Mouse (Mus musculus) hindbrain, embryonic 15.5 days (tissue): ENCODE results near the gene Erbb2. TPM values are rescaled to one million over a fixed set of nuclear protein-coding genes. Genes with fewer than 3 reads are reported as not detected.
"Not testable (repeated sequence)": the region's sequence is repeated elsewhere in the genome, so short reads cannot be mapped to it uniquely, and the experiment has no call there.

ENCODE experiments used
- ATAC-seq: fragments of 200-750 bp; cut with Nextera tagmentation; 2 replicates; pipeline ENCODE4 v1.8.0; 2017; ENCODE audit warnings: low read depth, moderate number of reproducible peaks, moderate TSS enrichment; ENCODE audit not compliant: low FRiP score
- H3K27ac ChIP-seq: fragments of 300-500 bp; sonication (generic); replicated peaks from 2 replicates; pipeline ENCODE4 v1.5.1; 2015; ENCODE audit warnings: mild to moderate bottlenecking, inconsistent platforms
- H3K27me3 ChIP-seq: fragments of 300-500 bp; sonication (generic); 2 replicates; pipeline ENCODE4 v1.6.1; 2015; ENCODE audit warnings: control low read depth, inconsistent platforms
- H3K36me3 ChIP-seq: fragments of 300-500 bp; sonication (generic); 2 replicates; pipeline ENCODE4 v1.6.1; 2015; ENCODE audit warnings: control low read depth, inconsistent platforms
- H3K4me1 ChIP-seq: fragments of 300-500 bp; sonication (generic); replicated peaks from 2 replicates; pipeline ENCODE4 v1.6.1; 2015; ENCODE audit warnings: control low read depth, inconsistent platforms
- H3K4me2 ChIP-seq: fragments of 300-500 bp; sonication (generic); 2 replicates; pipeline ENCODE4 v1.6.1; 2015; ENCODE audit warnings: moderate library complexity, mild to moderate bottlenecking, inconsistent platforms
- H3K4me3 ChIP-seq: fragments of 300-500 bp; sonication (generic); 2 replicates; pipeline ENCODE4 v1.5.1; 2015; ENCODE audit warnings: mild to moderate bottlenecking, inconsistent platforms
- H3K9ac ChIP-seq: fragments of 300-500 bp; sonication (generic); 2 replicates; pipeline ENCODE4 v1.6.1; 2015; ENCODE audit warnings: inconsistent platforms
- H3K9me3 ChIP-seq: fragments of 300-500 bp; sonication (generic); 2 replicates; pipeline ENCODE4 v1.6.1; 2016; ENCODE audit warnings: control low read depth, inconsistent platforms
- WGBS: fragments of 180-500 bp; shearing (Covaris S2); methylation state at CpG from one replicate; pipeline ENCODE4 v1.1.7; 2015; 5-methylcytosine and 5-hydroxymethylcytosine counted together
- polyA plus RNA-seq: library from polyadenylated mRNA; unstranded; fragments of >200 nt; fragmentation: Nextera tagmentation; extraction: Ambion mirVana; gene quantifications from 2 replicates; pipeline ENCODE4 v1.2.1, GENCODE M21; 2015

Gene Erbb2
- polyA plus RNA-seq, 1 experiment from 2014 or later, result 9.0 TPM

DNA sequence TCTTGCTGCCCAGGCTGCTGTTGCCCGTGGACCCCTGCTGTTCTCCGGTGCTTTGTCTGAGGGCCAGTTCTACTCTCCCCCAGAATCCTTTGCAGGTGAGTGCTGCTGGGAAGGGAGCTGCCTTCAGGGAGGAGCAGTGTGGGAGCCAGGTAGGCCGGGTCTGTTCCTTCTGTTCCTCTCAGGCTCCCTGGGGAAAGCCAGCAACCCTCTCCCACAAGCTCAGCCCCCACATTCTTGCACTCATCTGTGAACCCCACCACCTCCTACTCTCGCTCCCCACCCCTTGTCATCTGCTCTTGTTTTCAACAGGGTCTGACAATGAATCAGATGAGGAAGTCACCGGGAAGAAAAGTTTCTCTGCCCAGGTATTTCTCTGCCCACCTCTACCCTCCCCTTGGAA is 35.5 kb upstream of the Erbb2 start:
- Histone ChIP-seq H3K4me1 (peaks cover 10% of the 10 kb centered on the region), H3K27ac (no peak overlapping the region), H3K27me3 (no peaks in the 10 kb centered on the region), H3K4me2 (no peak overlapping the region), H3K9ac (no peak overlapping the region), H3K9me3 (no peaks in the 10 kb centered on the region), H3K36me3 (peaks cover 15% of the 10 kb centered on the region; the same call in 1 of the 2 replicates), H3K4me3 (no peak overlapping the region)
- 73% methylated on average over 5 of the region's 5 CpGs for WGBS
- ATAC-seq, result no peak

DNA sequence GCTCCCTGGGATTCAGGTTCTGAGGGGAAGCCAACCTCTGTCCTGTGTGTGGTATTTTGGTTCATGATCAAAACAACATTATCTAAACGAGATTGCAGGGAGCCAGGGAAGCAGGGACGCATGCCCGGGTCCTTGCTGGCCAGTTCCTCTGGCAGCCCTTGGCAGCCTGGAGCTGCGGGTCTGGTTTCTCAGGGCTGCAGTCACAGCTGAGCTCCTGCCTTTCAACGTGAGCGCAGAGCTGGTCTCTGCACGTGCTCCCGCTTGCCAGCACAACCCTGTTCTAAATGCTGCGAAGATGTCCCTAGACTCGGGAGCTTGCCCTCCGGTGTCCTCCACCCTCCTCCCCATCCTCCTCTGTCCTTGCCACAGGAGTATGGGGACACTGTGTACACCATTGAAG is 34.5 kb upstream of the Erbb2 start:
- Histone ChIP-seq H3K27me3 (no peaks in the 10 kb centered on the region), H3K36me3 (peaks cover 15% of the 10 kb centered on the region; the same call in 1 of the 2 replicates), H3K9ac (no peak overlapping the region), H3K9me3 (no peaks in the 10 kb centered on the region), H3K4me1 (0 out of 2 replicates have a peak, but pooled peaks cover under 1% of the 10 kb centered on the region), H3K4me2 (no peak overlapping the region), H3K27ac (no peak overlapping the region), H3K4me3 (no peak overlapping the region)
- 0 out of 2 replicates have a peak, but pooled peaks have one; percentile 30 for ATAC-seq
- 84% methylated on average over 11 of the region's 11 CpGs for WGBS

DNA sequence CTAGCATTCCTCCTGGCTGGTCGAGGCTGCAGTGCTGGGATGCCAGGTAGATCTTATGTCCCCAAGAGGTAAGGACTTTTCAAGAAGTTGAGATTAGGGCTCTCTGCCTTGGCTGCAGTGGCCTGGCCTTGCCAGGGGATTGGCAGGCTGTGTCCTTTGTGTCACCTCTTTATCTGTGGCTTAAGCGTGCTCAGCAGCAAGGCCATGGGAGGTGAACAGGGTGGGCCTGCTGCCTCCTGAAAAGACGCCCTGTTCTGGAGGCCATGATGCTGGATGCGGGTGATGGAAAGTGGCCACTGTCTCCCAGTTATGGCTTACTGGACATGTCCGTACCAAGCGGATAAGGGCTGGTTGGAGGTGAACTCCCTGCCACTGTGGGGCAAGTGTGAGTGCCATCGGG is 32.9 kb upstream of the Erbb2 start:
- ATAC-seq, result no peak
- Histone ChIP-seq H3K4me2 (no peak overlapping the region), H3K9me3 (no peaks in the 10 kb centered on the region), H3K27me3 (no peaks in the 10 kb centered on the region; the same call in 1 of the 2 replicates), H3K36me3 (peaks cover 15% of the 10 kb centered on the region; the same call in 1 of the 2 replicates), H3K9ac (no peak overlapping the region), H3K27ac (no peak overlapping the region), H3K4me3 (no peak overlapping the region), H3K4me1 (no peaks in the 10 kb centered on the region)
- 92% methylated on average over 7 of the region's 7 CpGs for WGBS

DNA sequence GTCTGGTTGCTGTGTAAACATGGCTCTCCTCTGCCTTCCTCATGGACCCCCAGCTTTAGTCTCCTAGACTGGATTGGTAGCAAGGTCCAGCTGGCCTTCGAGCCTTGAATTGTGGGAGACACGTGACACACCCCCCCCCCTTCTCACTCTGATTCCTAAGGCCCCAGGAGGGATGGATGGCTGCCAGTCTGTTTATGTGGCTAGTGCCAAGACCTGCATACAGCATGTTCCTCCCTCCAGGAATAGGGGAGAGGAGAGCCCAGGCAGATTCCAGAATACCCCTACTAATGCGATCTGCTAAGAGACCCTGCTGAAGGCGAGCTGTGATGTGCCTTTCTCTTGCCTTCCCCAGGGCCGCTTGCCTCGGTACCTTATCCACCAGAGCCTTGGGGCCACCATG is 32.2 kb upstream of the Erbb2 start:
- WGBS, result 67% methylated on average over 6 of the region's 6 CpGs
- Histone ChIP-seq H3K9me3 (no peaks in the 10 kb centered on the region), H3K27me3 (peaks cover under 1% of the 10 kb centered on the region; the same call in 1 of the 2 replicates), H3K4me3 (no peak overlapping the region), H3K9ac (no peak overlapping the region), H3K4me2 (no peak overlapping the region), H3K27ac (no peak overlapping the region), H3K4me1 (no peaks in the 10 kb centered on the region), H3K36me3 (peaks cover 13% of the 10 kb centered on the region; the same call in 1 of the 2 replicates)
- ATAC-seq, result no peak

DNA sequence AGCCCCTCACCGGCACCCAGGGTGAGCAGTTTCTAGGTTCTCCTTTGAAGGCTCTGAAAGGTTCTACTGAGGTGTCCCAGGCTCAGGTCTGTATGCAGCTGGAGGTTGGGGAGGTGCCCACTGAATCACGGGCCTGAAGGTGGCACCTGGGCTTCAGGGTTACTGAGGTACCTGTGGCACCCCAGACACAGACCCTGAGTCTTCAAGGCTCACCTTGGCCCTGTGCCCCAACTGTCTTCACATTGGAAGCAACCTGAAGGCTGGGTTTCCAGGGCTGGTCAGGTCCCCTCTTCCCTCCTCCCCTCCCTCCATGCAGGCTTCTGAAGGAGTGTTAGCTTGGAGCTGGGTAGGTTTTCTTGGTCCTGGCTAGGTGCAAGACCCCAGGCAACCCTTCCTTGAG is 30.6 kb upstream of the Erbb2 start:
- 0 out of 2 replicates have a peak, but pooled peaks cover under 1% of the 10 kb centered on the region for H3K4me1 ChIP-seq
- 95% methylated on average over 2 of the region's 2 CpGs for WGBS
- no peak overlapping the region for H3K27ac ChIP-seq
- H3K9me3 ChIP-seq, result no peaks in the 10 kb centered on the region
- no peak overlapping the region for H3K4me3 ChIP-seq
- no peak for ATAC-seq
- no peak overlapping the region for H3K9ac ChIP-seq
- peaks cover 3% of the 10 kb centered on the region; the same call in 1 of the 2 replicates for H3K27me3 ChIP-seq
- no peak overlapping the region for H3K4me2 ChIP-seq
- peaks cover 8% of the 10 kb centered on the region; the same call in 1 of the 2 replicates for H3K36me3 ChIP-seq

- not testable (repeated sequence) for H3K9me3 ChIP-seq, H3K4me3 ChIP-seq, H3K4me2 ChIP-seq, H3K4me1 ChIP-seq, H3K9ac ChIP-seq, H3K27ac ChIP-seq, ATAC-seq, H3K36me3 ChIP-seq
- H3K27me3 ChIP-seq, result peaks cover 11% of the 10 kb centered on the region
- WGBS, result 60% methylated on average over 2 of the region's 2 CpGs
These were observed 29.9 kb upstream of the Erbb2 start for GRCm38 (mm10) chr11:98382405-98382804.

DNA sequence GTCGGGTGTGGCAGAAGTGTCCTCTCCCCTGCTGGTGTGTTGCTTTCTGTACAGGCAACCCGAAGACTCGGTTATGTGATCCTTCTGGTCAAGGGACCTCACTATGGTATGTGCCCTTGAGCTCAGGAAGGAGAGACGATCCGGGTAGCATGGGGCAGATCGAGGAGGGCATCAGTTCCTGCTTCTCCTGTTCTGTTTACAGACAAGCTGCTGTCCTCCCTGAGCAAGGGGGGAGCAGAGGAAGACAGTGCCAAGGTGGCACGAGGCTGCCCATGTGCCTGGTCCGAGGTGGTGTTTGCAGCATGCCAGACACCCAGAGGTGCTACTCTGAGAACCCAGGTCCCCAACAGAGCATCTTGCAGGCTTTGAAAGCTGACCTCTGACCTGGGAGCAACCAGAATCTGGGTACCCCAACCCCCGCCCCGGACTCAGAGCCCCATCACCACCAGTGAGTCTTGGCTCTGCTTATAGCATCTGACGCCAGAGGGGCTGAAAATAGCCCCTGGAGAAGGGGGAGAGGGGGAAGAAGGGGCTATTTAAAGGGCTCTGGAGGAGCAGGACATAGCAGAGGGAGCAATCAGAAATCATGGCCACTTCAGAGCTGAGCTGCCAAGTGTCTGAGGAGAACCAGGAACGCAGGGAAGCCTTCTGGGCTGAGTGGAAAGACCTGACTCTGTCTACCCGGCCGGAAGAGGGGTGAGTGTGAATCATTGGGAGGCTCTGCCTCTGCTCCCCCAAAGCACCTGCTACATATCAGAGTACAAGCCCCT is 28.8 kb upstream of the Erbb2 start, which contains the start of gene Tcap:
Gene Tcap, plus strand, starts transcription at position 551 of the 770 bp plus-strand sequence.
- no peak for ATAC-seq
- Histone ChIP-seq H3K9me3 (no peaks in the 10 kb centered on the region), H3K4me2 (no peak within 1 kb of the TSS), H3K27me3 (peaks cover 19% of the 10 kb centered on the region), H3K4me3 (no peak within 1 kb of the TSS), H3K9ac (no peak within 1 kb of the TSS), H3K4me1 (0 out of 2 replicates have a peak, but pooled peaks cover 3% of the 10 kb centered on the region), H3K36me3 (peaks cover 7% of the 10 kb centered on the region; the same call in 1 of the 2 replicates), H3K27ac (no peak within 1 kb of the TSS)
- WGBS, result 70% methylated on average over 14 of the region's 14 CpGs

GRCm38 (mm10) chr11:98384216-98384615 is 28.1 kb upstream of the Erbb2 start:
- WGBS, result 73% methylated on average over 20 of the region's 20 CpGs

GRCm38 (mm10) chr11:98384721-98385637 is 27.3 kb upstream of the Erbb2 start:
- Histone ChIP-seq H3K9me3 (no peaks in the 10 kb centered on the region), H3K4me1 (0 out of 2 replicates have a peak, but pooled peaks cover 3% of the 10 kb centered on the region), H3K4me2 (no peak overlapping the region), H3K27me3 (peaks cover 31% of the 10 kb centered on the region), H3K9ac (no peak overlapping the region), H3K36me3 (peaks cover 4% of the 10 kb centered on the region; the same call in 1 of the 2 replicates), H3K4me3 (no peak overlapping the region), H3K27ac (no peak overlapping the region)
- ATAC-seq, result no peak
- WGBS, result 66% methylated on average over 8 of the region's 8 CpGs

More at GRCm38 (mm10) chr11:98384216-98384615, 28.1 kb upstream of the Erbb2 start:
- peaks cover 27% of the 10 kb centered on the region for H3K27me3 ChIP-seq
- no peak overlapping the region for H3K4me2 ChIP-seq
- no peaks in the 10 kb centered on the region for H3K9me3 ChIP-seq
- no peak overlapping the region for H3K27ac ChIP-seq
- no peak for ATAC-seq
- peaks cover 4% of the 10 kb centered on the region; the same call in 1 of the 2 replicates for H3K36me3 ChIP-seq
- H3K4me3 ChIP-seq, result no peak overlapping the region
- H3K9ac ChIP-seq, result no peak overlapping the region
- 0 out of 2 replicates have a peak, but pooled peaks cover 3% of the 10 kb centered on the region for H3K4me1 ChIP-seq

DNA sequence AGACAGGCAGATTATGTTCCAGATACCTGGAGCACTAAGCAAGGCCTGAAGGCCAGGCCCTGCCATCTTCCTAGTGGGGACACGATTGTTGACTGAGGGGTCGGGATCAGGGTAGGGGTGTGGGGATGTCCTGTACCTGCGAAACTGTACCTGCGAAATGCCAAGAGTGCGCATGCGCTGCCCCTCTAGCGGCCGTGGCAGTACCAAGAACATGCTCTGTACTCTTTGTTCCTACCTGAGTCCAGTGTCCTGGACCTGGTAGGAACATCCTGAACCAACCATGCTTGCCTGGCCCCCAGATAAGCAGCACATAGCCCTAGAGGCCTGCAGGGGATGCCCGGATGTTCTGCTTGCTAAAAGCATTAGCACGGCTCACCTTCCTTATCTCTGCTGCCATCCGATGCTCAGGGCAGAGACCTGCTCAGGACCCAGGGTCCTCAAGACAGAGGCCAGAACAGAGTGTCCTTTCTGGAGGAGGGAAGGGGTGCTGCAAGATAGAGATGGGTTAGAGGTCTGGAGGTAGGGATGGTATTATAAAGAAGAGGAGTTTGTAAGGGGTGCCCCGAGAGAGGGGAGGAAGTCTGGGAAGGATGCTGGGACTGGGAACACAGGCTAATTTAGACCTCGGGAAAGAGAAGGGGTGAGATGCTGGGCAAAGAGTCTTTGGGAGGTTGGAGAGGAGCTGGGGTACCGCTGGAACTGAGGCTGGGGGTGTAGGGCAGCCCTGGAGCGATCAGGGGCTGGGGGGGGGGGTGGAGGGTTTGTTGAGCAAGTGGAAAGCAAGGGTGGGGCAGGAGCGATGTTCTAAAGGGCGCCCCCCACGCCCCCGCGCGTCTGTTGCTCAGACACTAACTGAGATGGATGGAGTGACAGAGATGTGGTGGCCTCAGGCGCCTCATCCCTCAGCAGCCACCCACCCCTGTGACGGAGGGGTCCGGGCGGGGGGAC is 26.4 kb upstream of the Erbb2 start, which contains the start of gene Pnmt:
Gene Pnmt, plus strand, starts transcription at position 813 of the 948 bp plus-strand sequence.
- Histone ChIP-seq H3K4me3 (no peak within 1 kb of the TSS), H3K4me2 (peak within 1 kb of the TSS; percentile 33)

GRCm38 (mm10) chr11:98386596-98386995 is 25.7 kb upstream of the Erbb2 start:
- no peaks in the 10 kb centered on the region for H3K9me3 ChIP-seq
- H3K27me3 ChIP-seq, result peaks cover 34% of the 10 kb centered on the region
- no peak overlapping the region for H3K9ac ChIP-seq
- H3K4me1 ChIP-seq, result 0 out of 2 replicates have a peak, but pooled peaks cover 3% of the 10 kb centered on the region
- ATAC-seq, result no peak
- H3K36me3 ChIP-seq, result no peaks in the 10 kb centered on the region
- no peak overlapping the region for H3K27ac ChIP-seq
- no peak overlapping the region for H3K4me3 ChIP-seq
- peak overlapping the region; percentile 33 for H3K4me2 ChIP-seq
- WGBS, result 24% methylated on average over 24 of the region's 24 CpGs

More for the DNA sequence above, 26.4 kb upstream of the Erbb2 start, which contains the start of gene Pnmt:
- 0 out of 2 replicates have a peak, but pooled peaks cover 3% of the 10 kb centered on the region for H3K4me1 ChIP-seq
- H3K9me3 ChIP-seq, result no peaks in the 10 kb centered on the region
- H3K27me3 ChIP-seq, result peaks cover 34% of the 10 kb centered on the region
- H3K9ac ChIP-seq, result no peak within 1 kb of the TSS
- ATAC-seq, result no peak
- 0 out of 2 replicates have a peak, but pooled peaks cover under 1% of the 10 kb centered on the region for H3K36me3 ChIP-seq
- 52% methylated on average over 25 of the region's 25 CpGs for whole genome bisulfite sequencing
- H3K27ac ChIP-seq, result no peak within 1 kb of the TSS
